Mouse (Mus musculus) testis, adult 2 months (tissue): ENCODE measurements around the gene Adamts7.

ENCODE experiments used
- CTCF ChIP-seq: fragments of 200-500 bp; IDR thresholded peaks from 2 replicates; pipeline ENCODE4 v1.5.1; 2012; ENCODE audit warnings: low read depth, mild to moderate bottlenecking, inconsistent platforms, low read length, moderate library complexity; ENCODE audit not compliant: control insufficient read depth, insufficient read depth, insufficient replicate concordance
- POLR2A ChIP-seq: fragments of 200-500 bp; IDR thresholded peaks from 2 replicates; pipeline ENCODE4 v1.6.1; 2012; ENCODE audit warnings: low read depth, mild to moderate bottlenecking, inconsistent platforms, low read length, moderate library complexity; ENCODE audit not compliant: control insufficient read depth

- TF ChIP-seq CTCF, result peak; percentile 11; the same call in 1 of the 2 replicates
- no peak for TF ChIP-seq POLR2A
Observed at GRCm38 (mm10) chr9:90135466-90135865, 27.4 kb upstream of the Adamts7 start.
